Mouse (Mus musculus): Measurements from ENCODE around the gene Enpp7. TPM values are rescaled to one million over a fixed set of nuclear protein-coding genes. Genes with fewer than 3 reads are reported as not detected.

Enpp7 gene
- total and polyA plus RNA-seq, 2 experiments: not detected

- Histone ChIP-seq H3K79me2 (ENCODE audit: control insufficient read depth, insufficient read depth, low read length) (no peaks in the 10 kb centered on the region), H3K27me3 (ENCODE audit: control insufficient read depth, insufficient read depth, low read length) (0 out of 2 replicates have a peak, but pooled peaks cover 6% of the 10 kb centered on the region), H3K36me3 (ENCODE audit: control insufficient read depth, insufficient read depth, low read length) (no peaks in the 10 kb centered on the region; the same call in 1 of the 2 replicates), H3K27ac (replicated peaks; ENCODE audit: insufficient read depth, low read depth, low read length) (peak within 1 kb of the TSS; percentile 92), H3K4me1 (ENCODE audit: control insufficient read depth, insufficient read depth, low read length) (peaks cover 23% of the 10 kb centered on the region), H3K9ac (ENCODE audit: low read depth, low read length) (peak within 1 kb of the TSS; percentile 97), H3K4me3 (ENCODE audit: insufficient read depth, low read depth, low read length) (peak within 1 kb of the TSS; percentile 94)
- TF ChIP-seq CTCF (IDR thresholded peaks at IDR 0.05; ENCODE audit: low read depth, low read length) (no peak), POLR2A (IDR thresholded peaks at IDR 0.05; ENCODE audit: extremely low read depth, insufficient read depth, low read length) (peak; percentile 89)
- WGBS: under 1% methylated on average over 63 of the region's 63 CpGs
- peak; percentile 93 for DNase-seq (ENCODE audit: extremely low read depth, low read depth, low spot score)
Measured at GRCm38 (mm10) chr11:119040600-119041324, 52.8 kb downstream of the Enpp7 start, which contains the start of gene Cbx8. TSS of gene Cbx8 (minus strand) at chr11:119040969.

GRCm38 (mm10) chr11:119041325-119041716 lies 53.3 kb downstream of the Enpp7 start:
- Histone ChIP-seq H3K36me3 (ENCODE audit: control insufficient read depth, insufficient read depth, low read length) (no peaks in the 10 kb centered on the region; the same call in 1 of the 2 replicates), H3K4me3 (ENCODE audit: insufficient read depth, low read depth, low read length) (peak overlapping the region; percentile 71), H3K27ac (replicated peaks; ENCODE audit: insufficient read depth, low read depth, low read length) (peak overlapping the region; percentile 55), H3K4me1 (ENCODE audit: control insufficient read depth, insufficient read depth, low read length) (peaks cover 25% of the 10 kb centered on the region), H3K27me3 (ENCODE audit: control insufficient read depth, insufficient read depth, low read length) (0 out of 2 replicates have a peak, but pooled peaks cover 4% of the 10 kb centered on the region), H3K9ac (ENCODE audit: low read depth, low read length) (peak overlapping the region; percentile 80), H3K79me2 (ENCODE audit: control insufficient read depth, insufficient read depth, low read length) (no peaks in the 10 kb centered on the region)
- TF ChIP-seq CTCF (IDR thresholded peaks at IDR 0.05; ENCODE audit: low read depth, low read length) (no peak), POLR2A (IDR thresholded peaks at IDR 0.05; ENCODE audit: extremely low read depth, insufficient read depth, low read length) (no peak)
- DNase-seq (ENCODE audit: extremely low read depth, low read depth, low spot score): peak; percentile 29
- under 1% methylated on average over 31 of the region's 31 CpGs for WGBS

DNA sequence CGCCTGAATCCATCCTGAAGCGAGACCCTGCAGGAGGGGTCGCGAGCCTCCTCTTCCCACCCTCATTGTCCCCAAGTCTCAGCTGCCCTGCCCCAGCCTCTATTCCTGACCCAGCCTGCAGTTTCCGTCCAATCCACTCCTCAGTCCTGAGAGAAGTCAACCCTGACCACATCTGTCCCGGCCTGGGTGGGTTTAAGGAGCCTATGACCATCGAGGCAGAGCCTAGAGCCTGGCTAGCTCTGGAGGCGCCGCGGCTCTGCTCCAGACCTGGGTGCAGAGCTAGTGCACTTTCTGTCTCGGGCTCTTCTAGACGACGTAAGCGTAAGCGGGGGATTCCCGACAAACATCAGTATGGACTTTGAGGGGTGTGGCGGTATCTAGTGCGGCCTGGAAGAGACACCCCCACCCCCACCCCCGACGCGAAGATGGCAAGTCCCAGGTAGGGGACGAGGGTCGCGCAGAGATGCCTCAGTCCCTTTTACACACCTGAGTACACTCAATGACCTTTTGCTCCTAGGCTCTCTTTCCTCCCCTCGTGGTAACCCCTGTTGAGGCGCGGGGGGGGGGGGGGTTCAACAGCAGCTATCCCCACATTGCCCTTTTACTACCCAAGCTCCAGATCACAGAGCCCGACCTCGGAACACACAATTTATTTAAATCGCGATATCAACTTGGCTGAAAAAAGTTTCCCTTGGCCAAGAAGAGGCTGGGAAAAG lies 53.9 kb downstream of the Enpp7 start:
- Histone ChIP-seq H3K4me1 (ENCODE audit: control insufficient read depth, insufficient read depth, low read length) (peaks cover 26% of the 10 kb centered on the region), H3K27me3 (ENCODE audit: control insufficient read depth, insufficient read depth, low read length) (0 out of 2 replicates have a peak, but pooled peaks cover 4% of the 10 kb centered on the region), H3K9ac (ENCODE audit: low read depth, low read length) (peak overlapping the region; percentile 80; the same call in 1 of the 2 replicates), H3K27ac (replicated peaks; ENCODE audit: insufficient read depth, low read depth, low read length) (no peak overlapping the region), H3K4me3 (ENCODE audit: insufficient read depth, low read depth, low read length) (peak overlapping the region; percentile 71; the same call in 1 of the 2 replicates), H3K79me2 (ENCODE audit: control insufficient read depth, insufficient read depth, low read length) (no peaks in the 10 kb centered on the region), H3K36me3 (ENCODE audit: control insufficient read depth, insufficient read depth, low read length) (no peaks in the 10 kb centered on the region; the same call in 1 of the 2 replicates)
- DNase-seq (ENCODE audit: extremely low read depth, low read depth, low spot score): no peak
- TF ChIP-seq POLR2A (IDR thresholded peaks at IDR 0.05; ENCODE audit: extremely low read depth, insufficient read depth, low read length): no peak
- no peak for TF ChIP-seq CTCF (IDR thresholded peaks at IDR 0.05; ENCODE audit: low read depth, low read length)
- 2% methylated on average over 31 of the region's 31 CpGs for WGBS

Other genes with a start within 250 kb of the Enpp7 start
- gene Rbfox3, start 76.6 kb upstream of the Enpp7 start, total RNA-seq (2014; rRNA removed): 0.20 and 0.28 TPM in 2 replicates
- gene Rbfox3, start 76.6 kb upstream of the Enpp7 start, polyA plus RNA-seq (2012; rRNA removed): 0.34 and 0.44 TPM in 2 replicates
- 3.9 and 4.9 TPM in 2 replicates for gene Cbx2, start 34.8 kb downstream of the Enpp7 start, total RNA-seq (2014; rRNA removed)
- 2.9 and 4.1 TPM in 2 replicates for gene Cbx2, start 34.8 kb downstream of the Enpp7 start, polyA plus RNA-seq (2012; rRNA removed)
- 4.3 and 5.1 TPM in 2 replicates for gene Cbx8, start 52.8 kb downstream of the Enpp7 start, total RNA-seq (2014; rRNA removed)
- 1.7 and 4.4 TPM in 2 replicates for gene Cbx8, start 52.8 kb downstream of the Enpp7 start, polyA plus RNA-seq (2012; rRNA removed)
- gene Cbx4, start 98.0 kb downstream of the Enpp7 start, total RNA-seq (2014; rRNA removed): 2.8 and 2.9 TPM in 2 replicates
- 7.9 and 8.2 TPM in 2 replicates for gene Cbx4, start 98.0 kb downstream of the Enpp7 start, polyA plus RNA-seq (2012; rRNA removed)
- 4.6 and 5.5 TPM in 2 replicates for gene Tbc1d16, start 240.3 kb downstream of the Enpp7 start, total RNA-seq (2014; rRNA removed)
- gene Tbc1d16, start 240.3 kb downstream of the Enpp7 start, polyA plus RNA-seq (2012; rRNA removed): 8.5 and 9.5 TPM in 2 replicates
- 0.07 and 0.09 TPM in 2 replicates for gene Ccdc40, start 240.4 kb downstream of the Enpp7 start, total RNA-seq (2014; rRNA removed)
- gene Ccdc40, start 240.4 kb downstream of the Enpp7 start, polyA plus RNA-seq (2012; rRNA removed): 0.04 TPM in 1 of 2 replicates, not detected in the other

Data from liver, adult 2 months (tissue).